Mouse (Mus musculus) liver, postnatal 0 days (tissue): ENCODE results near the gene Ubiad1. TPM values are rescaled to one million over a fixed set of nuclear protein-coding genes. Genes with fewer than 3 reads are reported as not detected.

Source experiments
- ATAC-seq: fragments of 200-750 bp; cut with Nextera tagmentation; 2 replicates; pipeline ENCODE4 v1.8.0; 2017; ENCODE audit warnings: mild to moderate bottlenecking, moderate library complexity
- DNase-seq: peaks from one replicate; pipeline ENCODE4 v3.0.0-alpha.2; 2016
- H3K27ac ChIP-seq: fragments of 300-500 bp; sonication (generic); 2 replicates; pipeline ENCODE4 v1.5.1; 2014; ENCODE audit warnings: antibody characterized with exemption, moderate library complexity, mild to moderate bottlenecking, low read depth
- H3K27me3 ChIP-seq: fragments of 300-500 bp; sonication (generic); 2 replicates; pipeline ENCODE4 v1.6.1; 2014; ENCODE audit warnings: low read length, control low read depth, mixed read lengths; ENCODE audit not compliant: insufficient read depth
- H3K36me3 ChIP-seq: fragments of 300-500 bp; sonication (generic); replicated peaks from 2 replicates; pipeline ENCODE4 v1.6.1; 2014; ENCODE audit warnings: mild to moderate bottlenecking, control low read depth, low read length, moderate library complexity, mixed read lengths; ENCODE audit not compliant: insufficient read depth
- H3K4me1 ChIP-seq: fragments of 300-500 bp; sonication (generic); 2 replicates; pipeline ENCODE4 v1.6.1; 2014; ENCODE audit warnings: antibody characterized with exemption, mild to moderate bottlenecking, control low read depth; ENCODE audit not compliant: insufficient read depth
- H3K4me2 ChIP-seq: fragments of 300-500 bp; sonication (generic); 2 replicates; pipeline ENCODE4 v1.6.1; 2014; ENCODE audit warnings: low read depth, mild to moderate bottlenecking, low read length, moderate library complexity, mixed read lengths
- H3K4me3 ChIP-seq: fragments of 300-500 bp; sonication (generic); 2 replicates; pipeline ENCODE4 v1.5.1; 2014; ENCODE audit warnings: low read depth, low read length
- H3K9ac ChIP-seq: fragments of 300-500 bp; sonication (generic); replicated peaks from 2 replicates; pipeline ENCODE4 v1.6.1; 2014; ENCODE audit warnings: mild to moderate bottlenecking, moderate library complexity
- H3K9me3 ChIP-seq: fragments of 300-500 bp; sonication (generic); 2 replicates; pipeline ENCODE4 v1.6.1; 2016; ENCODE audit warnings: mild to moderate bottlenecking, control low read depth, low read length, mixed read lengths
- CTCF ChIP-seq: sonication (generic); IDR thresholded peaks from 2 replicates; pipeline ENCODE4 v1.5.1; 2016; ENCODE audit warnings: antibody characterized with exemption, low read depth
- EP300 ChIP-seq: IDR thresholded peaks from 2 replicates; pipeline ENCODE4 v1.6.1; 2016; ENCODE audit warnings: antibody characterized with exemption, low read depth, mild to moderate bottlenecking
- WGBS: fragments of 180-500 bp; shearing (Covaris S2); extraction: QIAGEN DNeasy Blood & Tissue Kit; methylation state at CpG from one replicate; pipeline ENCODE4 v1.1.7; 2014; ENCODE audit not compliant: insufficient replicate concordance; 5-methylcytosine and 5-hydroxymethylcytosine counted together
- polyA plus RNA-seq: library from polyadenylated mRNA; unstranded; fragments of >200 nt; fragmentation: Nextera tagmentation; extraction: Ambion mirVana; gene quantifications from 2 replicates; pipeline ENCODE4 v1.2.1, GENCODE M21; 2015

Ubiad1 gene
- polyA plus RNA-seq, 1 experiment from 2014 or later: 10.2 TPM

DNA sequence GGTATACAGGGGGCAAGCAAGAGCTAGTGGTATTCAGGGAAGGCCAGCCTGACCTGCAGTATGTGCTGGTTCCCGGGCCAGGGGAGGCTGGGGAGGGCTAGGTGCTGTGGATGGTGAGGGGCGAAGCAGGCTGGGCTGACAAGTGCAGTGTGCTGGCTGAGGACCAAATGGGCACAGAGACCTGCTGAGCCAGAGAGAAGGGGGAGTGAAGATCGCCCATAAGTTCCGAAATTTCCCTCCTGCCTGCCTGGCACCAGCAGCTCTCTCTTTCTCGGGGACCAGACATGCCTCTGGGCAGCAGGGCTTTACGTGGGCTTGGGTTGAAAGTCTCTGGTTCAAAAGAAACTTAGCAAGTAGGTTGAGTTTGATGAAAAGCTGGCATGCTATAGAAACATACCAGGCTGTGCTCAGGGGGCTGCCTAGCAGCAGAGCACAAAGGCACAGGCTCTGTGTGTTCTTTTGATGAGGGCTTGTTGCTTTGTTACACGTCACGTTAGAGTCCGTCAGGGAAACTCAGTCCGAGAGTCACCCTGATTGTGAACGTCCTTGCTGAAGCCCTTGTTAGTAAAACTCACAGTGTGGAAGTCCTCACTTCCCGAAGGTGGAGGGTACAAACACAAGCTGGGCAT, 16.2 kb upstream of the Ubiad1 start:
- Histone ChIP-seq H3K36me3 (peaks cover 82% of the 10 kb centered on the region), H3K4me1 (no peaks in the 10 kb centered on the region), H3K27ac (no peak overlapping the region), H3K4me2 (no peak overlapping the region), H3K9ac (no peak overlapping the region), H3K4me3 (no peak overlapping the region), H3K9me3 (no peaks in the 10 kb centered on the region), H3K27me3 (no peaks in the 10 kb centered on the region)
- 89% methylated on average over 12 of the region's 12 CpGs for WGBS
- ATAC-seq (no peak), DNase-seq (no peak)
- TF ChIP-seq CTCF: no peak
- no peak for TF ChIP-seq EP300

- Histone ChIP-seq H3K9ac (no peak overlapping the region), H3K9me3 (no peaks in the 10 kb centered on the region), H3K27me3 (no peaks in the 10 kb centered on the region), H3K27ac (no peak overlapping the region), H3K4me3 (no peak overlapping the region), H3K4me2 (no peak overlapping the region), H3K4me1 (no peaks in the 10 kb centered on the region), H3K36me3 (peaks cover 75% of the 10 kb centered on the region)
- no peak for DNase-seq
- WGBS: 74% methylated on average over 5 of the region's 5 CpGs
- ATAC-seq: peak; percentile 49; the same call in 1 of the 2 replicates
- TF ChIP-seq EP300 (no peak), CTCF (no peak)
These were observed 11.0 kb upstream of the Ubiad1 start for GRCm38 (mm10) chr4:148455477-148456025.

DNA sequence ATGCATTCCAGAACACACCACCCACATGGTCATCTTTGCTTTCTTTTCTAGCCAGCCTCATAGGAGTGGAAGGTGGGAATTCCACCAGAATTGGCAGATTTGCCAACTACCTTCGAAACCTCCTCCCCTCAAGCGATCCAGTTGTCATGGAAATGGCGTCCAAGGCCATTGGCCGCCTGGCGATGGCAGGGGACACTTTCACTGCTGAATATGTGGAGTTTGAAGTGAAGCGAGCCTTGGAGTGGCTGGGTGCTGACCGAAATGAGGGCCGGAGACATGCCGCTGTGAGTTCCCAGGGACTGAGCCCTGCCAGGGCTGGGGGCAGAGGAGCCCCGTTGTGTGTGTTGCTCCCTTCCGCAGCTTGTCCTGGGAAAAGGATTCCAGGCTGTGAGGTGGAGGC, 9.1 kb upstream of the Ubiad1 start:
- H3K36me3 ChIP-seq: peaks cover 62% of the 10 kb centered on the region

GRCm38 (mm10) chr4:148448853-148449245, 4.3 kb upstream of the Ubiad1 start:
- TF ChIP-seq EP300: no peak
- no peak for TF ChIP-seq CTCF
- H3K4me2 ChIP-seq: peak overlapping the region; percentile 65
- no peaks in the 10 kb centered on the region for H3K9me3 ChIP-seq
- peak overlapping the region; percentile 93 for H3K9ac ChIP-seq
- H3K4me1 ChIP-seq: peaks cover 28% of the 10 kb centered on the region
- H3K27ac ChIP-seq: peak overlapping the region; percentile 85
- DNase-seq: peak; percentile 65
- peak; percentile 33 for ATAC-seq
- H3K36me3 ChIP-seq: peaks cover 17% of the 10 kb centered on the region
- WGBS: 1% methylated on average over 15 of the region's 15 CpGs
- H3K4me3 ChIP-seq: peak overlapping the region; percentile 92
- no peaks in the 10 kb centered on the region for H3K27me3 ChIP-seq

More for the DNA sequence above, 9.1 kb upstream of the Ubiad1 start:
- H3K4me1 ChIP-seq: peaks cover 8% of the 10 kb centered on the region
- TF ChIP-seq CTCF (no peak), EP300 (no peak)
- no peaks in the 10 kb centered on the region for H3K9me3 ChIP-seq
- DNase-seq (no peak), ATAC-seq (no peak)
- no peaks in the 10 kb centered on the region for H3K27me3 ChIP-seq
- 89% methylated on average over 11 of the region's 11 CpGs for WGBS
- H3K4me2 ChIP-seq: no peak overlapping the region
- no peak overlapping the region for H3K9ac ChIP-seq
- H3K4me3 ChIP-seq: no peak overlapping the region
- H3K27ac ChIP-seq: no peak overlapping the region

- WGBS: under 1% methylated on average over 55 of the region's 56 CpGs
- ATAC-seq (peak; percentile 90), DNase-seq (peak; percentile 93)
- H3K9ac ChIP-seq: peak within 1 kb of the TSS; percentile 93
- H3K27ac ChIP-seq: peak within 1 kb of the TSS; percentile 85
- peaks cover 33% of the 10 kb centered on the region for H3K4me1 ChIP-seq
- H3K9me3 ChIP-seq: no peaks in the 10 kb centered on the region
- no peak for TF ChIP-seq CTCF
- TF ChIP-seq EP300: 0 out of 2 replicates have a peak, but pooled peaks have one; percentile 21
- peak within 1 kb of the TSS; percentile 80 for H3K4me2 ChIP-seq
- peak within 1 kb of the TSS; percentile 92 for H3K4me3 ChIP-seq
- peaks cover 13% of the 10 kb centered on the region for H3K36me3 ChIP-seq
- H3K27me3 ChIP-seq: no peaks in the 10 kb centered on the region
These were observed 3.7 kb upstream of the Ubiad1 start, which contains the start of gene Mtor for GRCm38 (mm10) chr4:148448179-148448852. Gene Mtor, plus strand, starts transcription at chr4:148448611.

DNA sequence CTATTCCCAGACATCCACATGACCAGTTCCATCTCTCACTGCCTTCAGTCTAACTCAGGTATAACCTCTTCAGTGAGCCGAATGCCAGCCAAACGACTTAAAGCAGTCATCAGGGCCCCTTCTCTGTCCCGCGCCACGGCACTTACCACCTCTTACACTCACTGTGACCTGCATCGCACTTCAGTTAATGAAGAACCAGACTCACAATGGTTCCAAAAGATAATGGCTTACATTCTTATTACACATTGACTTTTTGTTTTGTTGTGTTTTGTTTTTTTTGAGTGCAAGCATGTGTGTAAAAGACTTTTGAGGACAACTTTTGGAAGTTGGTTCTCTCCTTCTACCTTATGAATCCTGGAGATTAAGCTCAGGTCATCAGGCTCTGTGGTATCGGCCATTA, 2.0 kb downstream of the Ubiad1 start:
- WGBS: 81% methylated on average over 7 of the region's 7 CpGs
- Histone ChIP-seq H3K4me1 (peaks cover 37% of the 10 kb centered on the region), H3K9me3 (no peaks in the 10 kb centered on the region), H3K4me3 (no peak overlapping the region), H3K36me3 (no peaks in the 10 kb centered on the region), H3K4me2 (peak overlapping the region; percentile 91; the same call in 1 of the 2 replicates), H3K9ac (no peak overlapping the region), H3K27me3 (no peaks in the 10 kb centered on the region), H3K27ac (no peak overlapping the region)
- no peak for TF ChIP-seq CTCF
- TF ChIP-seq EP300: no peak
- ATAC-seq: no peak
- DNase-seq: no peak
